Mouse (Mus musculus) hindbrain, embryonic 12.5 days (tissue): ENCODE results near the gene Cyb5b. TPM values are rescaled to one million over a fixed set of nuclear protein-coding genes. Genes with fewer than 3 reads are reported as not detected.

ENCODE experiments used
- ATAC-seq: fragments of 200-750 bp; cut with Nextera tagmentation; 2 replicates; pipeline ENCODE4 v1.8.0; 2017; ENCODE audit warnings: moderate TSS enrichment; ENCODE audit not compliant: low FRiP score
- H3K27ac ChIP-seq: fragments of 300-500 bp; sonication (generic); 2 replicates; pipeline ENCODE4 v1.5.1; 2016; ENCODE audit warnings: mild to moderate bottlenecking
- H3K27me3 ChIP-seq: fragments of 300-500 bp; sonication (generic); 2 replicates; pipeline ENCODE4 v1.6.1; 2016; ENCODE audit warnings: mild to moderate bottlenecking
- H3K36me3 ChIP-seq: fragments of 300-500 bp; sonication (generic); 2 replicates; pipeline ENCODE4 v1.6.1; 2016; ENCODE audit warnings: mild to moderate bottlenecking
- H3K4me1 ChIP-seq: fragments of 300-500 bp; sonication (generic); 2 replicates; pipeline ENCODE4 v1.6.1; 2016
- H3K4me2 ChIP-seq: fragments of 300-500 bp; sonication (generic); replicated peaks from 2 replicates; pipeline ENCODE4 v1.6.1; 2016; ENCODE audit warnings: mild to moderate bottlenecking
- H3K4me3 ChIP-seq: fragments of 300-500 bp; sonication (generic); 2 replicates; pipeline ENCODE4 v1.5.1; 2016; ENCODE audit warnings: mild to moderate bottlenecking
- H3K9ac ChIP-seq: fragments of 300-500 bp; sonication (generic); 2 replicates; pipeline ENCODE4 v1.6.1; 2016; ENCODE audit warnings: mild to moderate bottlenecking, moderate library complexity
- H3K9me3 ChIP-seq: fragments of 300-500 bp; sonication (generic); replicated peaks from 2 replicates; pipeline ENCODE4 v1.6.1; 2016; ENCODE audit warnings: mild to moderate bottlenecking
- WGBS: fragments of 180-500 bp; shearing (Covaris S2); methylation state at CpG from one replicate; pipeline ENCODE4 v1.1.7; 2016; 5-methylcytosine and 5-hydroxymethylcytosine counted together
- polyA plus RNA-seq: library from polyadenylated mRNA; unstranded; fragments of >200 nt; fragmentation: Nextera tagmentation; extraction: Ambion mirVana; gene quantifications from 2 replicates; pipeline ENCODE4 v1.2.1, GENCODE M21; 2016

The Cyb5b gene
- polyA plus RNA-seq, 1 experiment from 2014 or later = 130 TPM

DNA sequence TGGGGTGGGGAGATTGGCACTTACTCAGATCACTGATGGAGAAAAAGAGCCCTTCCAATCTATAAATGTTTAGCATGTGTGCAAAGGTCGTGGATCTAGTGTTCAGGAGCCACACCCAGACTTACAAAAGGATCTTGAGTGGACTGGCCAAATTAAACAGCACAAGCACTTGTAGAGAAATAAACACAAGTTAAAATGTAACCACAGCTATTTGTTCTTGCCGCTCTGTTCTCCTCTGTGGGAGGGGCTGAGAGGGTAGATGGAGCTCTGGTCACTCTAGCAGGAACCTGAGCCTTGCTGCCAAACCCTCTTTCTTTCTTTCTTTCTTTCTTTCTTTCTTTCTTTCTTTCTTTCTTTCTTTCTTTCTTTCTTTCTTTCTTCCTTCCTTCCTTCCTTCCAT lies 33.4 kb upstream of the Cyb5b start:
- 35% methylated on average over 2 of the region's 2 CpGs for WGBS
- H3K9ac ChIP-seq = no peak overlapping the region
- no peak for ATAC-seq

DNA sequence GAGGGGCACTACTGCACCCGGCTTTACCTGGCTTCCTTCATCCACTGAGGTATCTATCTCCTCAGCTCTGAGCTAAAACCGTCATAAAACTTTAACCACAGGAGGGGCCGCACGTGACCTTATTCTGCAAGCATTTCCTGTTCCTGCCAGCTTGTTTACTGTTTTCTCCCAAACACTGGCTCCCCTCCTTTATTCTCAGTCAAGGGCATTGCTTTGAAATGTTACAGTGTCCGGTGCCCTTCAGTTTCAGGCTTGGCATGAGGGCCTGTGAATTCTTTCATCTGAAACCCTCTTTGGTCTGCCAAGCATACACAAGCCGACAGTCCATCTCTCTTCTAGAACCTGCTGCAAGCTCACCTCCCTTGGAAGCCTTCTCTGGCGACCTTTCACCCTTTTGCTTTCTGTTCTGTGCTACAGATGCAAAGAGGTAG lies 31.6 kb upstream of the Cyb5b start:
- H3K36me3 ChIP-seq = no peaks in the 10 kb centered on the region
- H3K9me3 ChIP-seq = no peaks in the 10 kb centered on the region
- H3K27ac ChIP-seq = no peak overlapping the region
- H3K4me2 ChIP-seq = no peak overlapping the region
- no peaks in the 10 kb centered on the region for H3K27me3 ChIP-seq
- H3K4me3 ChIP-seq = no peak overlapping the region
- 65% methylated on average over 7 of the region's 7 CpGs for WGBS
- no peak for ATAC-seq
- H3K4me1 ChIP-seq = peaks cover 13% of the 10 kb centered on the region; the same call in 1 of the 2 replicates
- no peak overlapping the region for H3K9ac ChIP-seq

More for the DNA sequence above, 33.4 kb upstream of the Cyb5b start:
- Histone ChIP-seq H3K27me3 (no peaks in the 10 kb centered on the region), H3K27ac (no peak overlapping the region), H3K4me1 (peaks cover 10% of the 10 kb centered on the region; the same call in 1 of the 2 replicates), H3K4me2 (no peak overlapping the region), H3K4me3 (no peak overlapping the region), H3K9me3 (no peaks in the 10 kb centered on the region), H3K36me3 (no peaks in the 10 kb centered on the region)

DNA sequence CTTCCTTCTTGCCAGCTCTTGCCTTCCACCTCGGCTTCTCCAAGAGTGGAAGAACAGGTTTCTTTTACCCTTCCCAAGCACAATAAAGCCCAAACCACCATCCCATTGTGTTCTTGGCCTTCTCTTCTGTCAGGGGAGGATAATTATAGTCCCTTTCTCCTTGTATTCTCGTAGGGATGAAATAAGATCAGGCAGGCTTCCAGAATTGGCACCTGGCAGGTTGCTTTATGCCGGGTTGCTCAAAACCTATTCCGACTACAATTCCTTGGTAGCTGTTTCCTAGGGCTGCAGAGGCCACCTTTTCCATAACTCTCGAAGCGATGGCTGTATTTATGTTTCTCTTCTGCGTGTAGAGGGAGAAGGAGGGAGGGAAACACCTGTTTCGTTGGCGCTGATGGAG lies 31.0 kb upstream of the Cyb5b start:
- Histone ChIP-seq H3K36me3 (no peaks in the 10 kb centered on the region), H3K4me3 (no peak overlapping the region), H3K27ac (no peak overlapping the region), H3K27me3 (no peaks in the 10 kb centered on the region), H3K9ac (no peak overlapping the region), H3K9me3 (no peaks in the 10 kb centered on the region), H3K4me1 (peaks cover 14% of the 10 kb centered on the region; the same call in 1 of the 2 replicates), H3K4me2 (no peak overlapping the region)
- WGBS = 76% methylated on average over 9 of the region's 9 CpGs
- no peak for ATAC-seq

DNA sequence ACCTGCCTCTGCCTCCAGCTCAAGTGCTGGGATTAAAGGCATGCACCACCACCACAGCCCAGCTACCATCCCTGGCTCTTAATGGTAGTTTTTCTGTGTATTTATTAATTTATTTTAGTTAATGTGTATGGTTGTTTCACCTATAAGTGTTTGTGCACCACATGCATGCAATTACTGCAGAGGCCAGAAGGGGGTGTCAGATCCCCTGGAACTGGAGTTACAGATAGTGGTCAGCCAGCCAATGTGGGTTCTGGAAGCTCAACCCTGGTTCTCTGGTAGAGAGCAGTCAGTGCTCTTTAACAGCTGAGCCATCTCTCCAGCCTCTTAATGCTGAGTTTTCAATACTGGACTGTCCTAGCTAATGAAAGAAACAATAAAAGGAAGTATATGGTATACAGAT lies 29.6 kb upstream of the Cyb5b start:
- Histone ChIP-seq H3K4me3 (no peak overlapping the region), H3K9me3 (no peaks in the 10 kb centered on the region), H3K27ac (no peak overlapping the region), H3K9ac (no peak overlapping the region), H3K27me3 (no peaks in the 10 kb centered on the region), H3K4me1 (peaks cover 9% of the 10 kb centered on the region; the same call in 1 of the 2 replicates), H3K4me2 (no peak overlapping the region), H3K36me3 (no peaks in the 10 kb centered on the region)
- no peak for ATAC-seq

DNA sequence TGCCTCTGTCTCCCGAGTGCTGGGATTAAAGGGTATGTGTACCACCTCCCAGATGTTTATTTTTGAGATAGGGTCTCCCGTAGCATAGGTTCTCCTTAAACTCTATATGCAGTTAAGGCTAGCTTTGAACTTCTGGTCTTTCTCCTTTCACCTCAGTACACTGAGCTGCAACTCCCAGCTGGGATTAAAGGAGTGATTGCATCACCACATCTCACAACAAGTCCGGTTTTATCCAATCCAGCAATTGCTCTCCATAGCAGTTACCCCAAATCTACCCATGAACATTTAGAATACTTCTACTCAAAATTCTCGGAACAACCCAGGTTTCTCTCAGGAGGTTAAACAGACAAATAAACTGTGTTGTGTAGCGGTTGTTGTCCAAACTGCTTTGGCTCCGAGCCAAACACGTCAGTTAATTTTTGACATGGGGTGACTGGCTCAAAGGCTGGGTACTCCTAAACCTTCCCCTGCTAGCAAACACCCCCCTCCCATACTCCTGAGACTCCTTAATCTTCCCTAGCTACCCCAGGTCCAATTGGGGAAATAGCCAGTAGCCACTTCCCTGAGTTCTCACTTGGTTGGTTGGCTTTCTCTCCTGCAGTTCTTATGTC lies 28.7 kb upstream of the Cyb5b start:
- Histone ChIP-seq H3K4me2 (no peak overlapping the region), H3K27ac (no peak overlapping the region), H3K36me3 (no peaks in the 10 kb centered on the region), H3K9ac (no peak overlapping the region), H3K9me3 (no peaks in the 10 kb centered on the region), H3K4me3 (no peak overlapping the region), H3K27me3 (no peaks in the 10 kb centered on the region), H3K4me1 (peaks cover 9% of the 10 kb centered on the region; the same call in 1 of the 2 replicates)
- ATAC-seq = no peak
- whole genome bisulfite sequencing = 89% methylated on average over 7 of the region's 7 CpGs

DNA sequence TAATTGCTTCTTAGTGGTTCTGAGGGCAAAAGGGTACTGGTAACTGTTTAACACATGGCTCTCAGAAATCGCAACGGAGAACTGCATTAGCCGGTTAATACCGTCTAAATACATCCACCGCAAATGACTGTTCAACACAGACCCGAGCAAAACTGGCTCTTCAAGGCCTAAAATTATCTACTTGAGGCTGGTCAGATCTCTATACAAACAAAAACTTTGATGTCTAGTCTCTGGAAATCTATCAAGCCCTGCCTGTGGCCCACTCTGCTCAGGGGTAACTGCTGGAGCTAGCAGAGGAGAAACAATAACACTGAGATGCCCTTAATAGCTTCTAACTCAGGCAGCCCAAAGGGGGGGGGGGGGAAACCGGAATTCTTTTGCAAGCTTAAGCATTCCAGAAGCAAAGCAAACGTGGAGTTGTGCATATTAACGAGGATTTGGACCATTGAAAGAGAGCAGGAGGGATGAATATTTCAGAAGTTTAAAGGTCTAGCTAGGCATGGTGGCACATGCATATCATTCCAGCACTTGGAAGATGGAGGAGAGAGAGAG lies 27.3 kb upstream of the Cyb5b start:
- WGBS = 19% methylated on average over 9 of the region's 9 CpGs
- peaks cover 9% of the 10 kb centered on the region; the same call in 1 of the 2 replicates for H3K4me1 ChIP-seq
- no peaks in the 10 kb centered on the region for H3K27me3 ChIP-seq
- no peaks in the 10 kb centered on the region for H3K9me3 ChIP-seq
- H3K9ac ChIP-seq = no peak overlapping the region
- H3K4me2 ChIP-seq = no peak overlapping the region
- no peak for ATAC-seq
- H3K27ac ChIP-seq = no peak overlapping the region
- H3K4me3 ChIP-seq = no peak overlapping the region
- H3K36me3 ChIP-seq = no peaks in the 10 kb centered on the region

DNA sequence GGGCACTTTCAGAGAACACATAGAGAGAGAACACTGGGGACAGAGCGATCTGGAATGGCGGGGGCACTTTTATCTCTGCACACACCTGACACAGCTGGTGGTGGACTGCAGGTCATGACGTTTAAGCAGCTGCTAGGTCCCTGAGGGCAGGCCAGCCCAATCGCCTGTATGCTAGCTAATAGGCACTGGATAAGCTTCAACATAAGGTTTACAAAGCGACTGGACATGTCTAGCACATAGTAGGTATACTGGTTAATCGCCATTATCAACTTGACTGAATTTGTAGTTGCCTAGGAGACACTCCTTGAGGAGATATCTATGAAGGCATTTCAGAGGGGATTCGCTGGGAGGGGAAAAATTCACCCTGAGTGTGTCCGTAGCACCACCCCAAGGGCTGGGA lies 26.1 kb upstream of the Cyb5b start:
- no peaks in the 10 kb centered on the region for H3K27me3 ChIP-seq
- 69% methylated on average over 8 of the region's 8 CpGs for WGBS
- H3K9ac ChIP-seq = no peak overlapping the region
- peaks cover 9% of the 10 kb centered on the region; the same call in 1 of the 2 replicates for H3K4me1 ChIP-seq
- H3K4me3 ChIP-seq = no peak overlapping the region
- H3K4me2 ChIP-seq = no peak overlapping the region
- H3K36me3 ChIP-seq = no peaks in the 10 kb centered on the region
- no peak overlapping the region for H3K27ac ChIP-seq
- H3K9me3 ChIP-seq = no peaks in the 10 kb centered on the region
- no peak for ATAC-seq

DNA sequence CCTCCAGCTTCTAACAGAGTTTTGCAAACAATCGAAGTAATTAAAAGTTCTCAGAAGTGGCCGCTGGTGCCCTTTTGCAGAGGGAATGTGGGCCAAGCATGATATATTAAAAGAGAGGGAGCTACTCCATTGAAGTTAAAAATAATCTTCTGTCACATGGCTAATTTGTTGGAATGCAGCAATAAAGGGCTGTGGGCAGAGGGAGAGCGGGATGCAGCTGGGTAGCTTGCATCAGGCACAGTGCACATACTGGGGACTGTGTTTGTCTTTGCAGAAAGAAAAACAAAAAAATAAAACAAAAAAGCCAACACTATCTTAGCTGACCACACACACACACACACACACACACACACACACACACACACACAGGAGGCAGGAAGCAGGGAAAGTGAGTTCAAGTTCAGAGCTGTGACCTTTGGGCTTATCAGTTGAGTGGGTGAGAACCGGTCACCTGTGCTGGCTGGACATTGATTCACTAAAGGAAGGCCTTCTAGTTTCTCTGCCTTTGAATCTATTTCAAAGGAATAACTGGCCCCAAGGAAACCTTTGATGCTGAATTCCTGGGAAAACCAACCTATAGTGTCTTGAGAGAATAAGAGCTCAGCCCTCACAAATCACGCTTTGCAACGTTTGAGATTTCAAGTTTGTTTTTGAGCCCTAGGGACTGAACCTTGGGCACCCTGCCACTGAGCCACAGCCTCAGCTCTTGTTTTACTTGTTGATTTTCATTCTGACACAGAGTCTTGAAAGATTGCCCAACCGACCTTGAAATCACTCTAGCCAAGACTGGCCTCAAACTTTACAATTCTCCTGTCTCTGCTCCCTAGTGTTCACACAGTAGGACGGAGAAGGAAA lies 21.0 kb upstream of the Cyb5b start:
- H3K9ac ChIP-seq = no peak overlapping the region
- ATAC-seq = no peak

DNA sequence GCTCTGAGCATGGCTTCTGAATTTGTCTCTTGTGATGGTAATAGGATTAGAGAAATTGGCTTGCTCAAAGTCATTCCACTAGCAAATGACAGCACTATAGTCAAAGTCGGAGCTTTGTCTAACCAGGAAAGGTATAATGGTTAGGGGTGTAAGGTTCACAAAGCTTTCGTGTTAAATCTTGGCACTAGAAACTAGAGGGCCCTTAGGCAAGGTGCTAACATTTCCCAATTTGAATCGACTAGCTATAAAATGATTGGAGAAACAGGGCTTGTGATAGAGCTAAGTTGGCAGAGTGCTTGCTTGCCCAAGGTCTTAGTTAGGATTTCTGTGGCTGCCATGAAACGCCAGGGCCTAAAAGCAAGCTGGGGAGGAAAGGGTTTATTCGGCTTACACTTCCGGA lies 20.4 kb upstream of the Cyb5b start:
- ATAC-seq = no peak
- H3K27ac ChIP-seq = no peak overlapping the region
- no peak overlapping the region for H3K4me2 ChIP-seq
- no peak overlapping the region for H3K9ac ChIP-seq
- 83% methylated on average over 6 of the region's 6 CpGs for WGBS
- H3K9me3 ChIP-seq = no peaks in the 10 kb centered on the region
- no peak overlapping the region for H3K4me3 ChIP-seq
- H3K4me1 ChIP-seq = no peaks in the 10 kb centered on the region
- H3K36me3 ChIP-seq = no peaks in the 10 kb centered on the region
- no peaks in the 10 kb centered on the region for H3K27me3 ChIP-seq

More for the DNA sequence above, 21.0 kb upstream of the Cyb5b start:
- H3K4me3 ChIP-seq = no peak overlapping the region
- no peaks in the 10 kb centered on the region for H3K9me3 ChIP-seq
- H3K27ac ChIP-seq = no peak overlapping the region
- H3K36me3 ChIP-seq = no peaks in the 10 kb centered on the region
- H3K4me2 ChIP-seq = no peak overlapping the region
- WGBS = 60% methylated on average over 8 of the region's 8 CpGs
- no peaks in the 10 kb centered on the region for H3K4me1 ChIP-seq
- H3K27me3 ChIP-seq = no peaks in the 10 kb centered on the region

DNA sequence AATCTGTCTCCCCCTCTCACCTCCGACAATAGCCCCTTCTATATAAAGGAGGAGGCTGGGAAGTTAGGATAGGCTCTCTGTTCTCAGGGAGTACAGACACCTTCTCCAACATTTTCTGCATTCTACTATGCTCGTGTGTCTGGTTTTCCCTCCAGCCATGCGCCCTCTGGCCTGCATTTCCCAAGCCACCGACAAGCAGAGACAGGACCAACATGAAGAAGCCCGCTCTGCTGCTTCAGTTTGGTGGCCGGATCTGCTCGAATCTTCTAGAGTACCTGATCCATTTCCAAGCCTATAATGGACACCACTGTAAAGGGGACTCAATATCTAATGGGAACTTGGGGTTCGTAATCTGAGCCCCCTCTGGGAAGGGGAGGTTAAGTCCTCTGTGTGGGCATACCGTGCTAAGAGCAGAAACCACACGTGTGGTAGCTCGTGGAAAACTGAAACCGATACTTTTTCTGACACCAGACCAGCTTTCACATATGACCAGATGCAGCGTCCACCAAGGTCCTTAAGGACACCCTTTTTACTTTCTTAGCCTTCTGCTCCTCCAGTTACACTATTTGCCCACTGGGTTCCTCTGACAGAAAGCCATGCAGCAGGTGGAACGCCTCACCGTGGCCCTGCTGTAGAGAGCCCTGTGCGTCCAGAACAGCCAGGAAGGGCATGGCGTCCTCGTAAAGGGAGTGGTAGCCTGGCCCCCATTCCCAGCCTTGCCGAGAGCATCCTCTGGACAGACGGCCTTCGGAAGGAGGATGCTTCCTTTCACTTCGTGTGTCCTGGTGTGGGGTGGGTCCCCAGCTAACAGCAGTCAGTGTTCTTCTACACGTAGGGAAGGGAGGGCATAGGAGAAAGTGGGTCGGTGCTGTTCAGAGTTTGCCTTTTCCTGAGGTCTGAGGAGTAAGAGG lies 17.6 kb upstream of the Cyb5b start:
- H3K9me3 ChIP-seq = no peaks in the 10 kb centered on the region
- no peak overlapping the region for H3K27ac ChIP-seq
- no peak for ATAC-seq

DNA sequence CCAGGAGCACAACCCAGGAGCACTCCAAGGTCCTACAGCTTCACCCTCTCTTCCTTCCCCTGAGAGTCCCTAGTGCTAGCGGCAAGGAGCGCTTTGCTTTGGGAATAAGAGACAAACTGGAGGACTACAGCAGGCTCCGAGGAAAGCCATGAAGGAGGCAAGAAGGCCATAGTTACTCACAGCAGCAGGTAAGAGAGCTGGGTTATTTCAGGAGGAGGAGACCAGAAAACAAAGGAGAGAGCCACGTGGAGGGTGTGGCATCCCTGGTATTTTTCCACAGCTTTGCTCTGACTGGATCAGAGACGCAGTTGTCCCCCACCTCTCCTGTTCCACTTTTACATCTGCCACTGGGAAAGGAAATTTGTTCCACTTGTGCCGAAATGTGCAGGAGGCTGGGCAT lies 16.6 kb upstream of the Cyb5b start:
- WGBS = 61% methylated on average over 6 of the region's 6 CpGs
- Histone ChIP-seq H3K9me3 (no peaks in the 10 kb centered on the region), H3K36me3 (no peaks in the 10 kb centered on the region), H3K27me3 (no peaks in the 10 kb centered on the region), H3K27ac (no peak overlapping the region), H3K4me1 (0 out of 2 replicates have a peak, but pooled peaks cover 4% of the 10 kb centered on the region), H3K4me2 (no peak overlapping the region), H3K9ac (no peak overlapping the region), H3K4me3 (no peak overlapping the region)
- no peak for ATAC-seq

More for the DNA sequence above, 17.6 kb upstream of the Cyb5b start:
- no peak overlapping the region; the same call in 1 of the 2 replicates for H3K4me2 ChIP-seq
- H3K4me3 ChIP-seq = no peak overlapping the region
- H3K9ac ChIP-seq = no peak overlapping the region
- WGBS = 80% methylated on average over 24 of the region's 24 CpGs
- no peaks in the 10 kb centered on the region for H3K27me3 ChIP-seq
- no peaks in the 10 kb centered on the region for H3K36me3 ChIP-seq
- H3K4me1 ChIP-seq = 0 out of 2 replicates have a peak, but pooled peaks cover 4% of the 10 kb centered on the region
